Mouse (Mus musculus): ENCODE data around the gene Ccn5. TPM values are rescaled to one million over a fixed set of nuclear protein-coding genes. Genes with fewer than 3 reads are reported as not detected.

Gene Ccn5
- polyA plus RNA-seq, 1 experiment from 2014 or later, result 1.3 TPM

DNA sequence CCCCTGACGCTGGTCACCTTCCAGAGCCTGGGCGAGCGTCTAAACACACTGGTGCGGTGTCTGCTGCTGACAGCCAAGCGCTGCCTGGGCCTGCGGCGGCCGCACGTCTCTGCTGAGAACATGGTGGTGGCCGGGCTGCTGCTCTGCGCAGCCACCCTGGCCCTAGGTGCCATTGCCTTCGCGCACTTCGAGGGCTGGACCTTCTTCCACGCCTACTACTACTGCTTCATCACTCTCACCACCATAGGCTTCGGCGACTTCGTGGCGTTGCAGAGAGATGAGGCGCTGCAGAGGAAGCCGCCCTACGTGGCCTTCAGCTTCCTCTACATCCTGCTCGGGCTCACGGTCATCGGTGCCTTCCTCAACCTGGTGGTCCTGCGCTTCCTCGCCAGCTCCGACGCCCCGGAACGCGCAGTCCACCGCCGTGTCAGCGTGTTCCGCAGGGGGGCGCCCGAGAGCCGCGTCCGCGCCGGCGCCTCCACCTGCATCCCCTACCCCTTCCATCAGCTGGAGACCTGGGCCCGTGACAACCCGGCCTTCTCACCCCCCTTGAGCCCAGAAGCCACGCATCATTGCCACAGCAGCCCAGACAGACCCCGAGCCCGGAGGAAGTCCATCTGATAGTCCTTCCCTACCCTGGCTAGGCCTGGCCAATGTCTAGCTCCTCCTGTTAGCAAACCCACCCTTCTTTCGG is 37.7 kb downstream of the Ccn5 start:
- no peaks in the 10 kb centered on the region for H3K9me3 ChIP-seq (replicated peaks; ENCODE audit: control insufficient read depth, low read length)
- H3K4me3 ChIP-seq (ENCODE audit: low read length), result no peak overlapping the region
- WGBS, result 12% methylated on average over 50 of the region's 50 CpGs
- H3K9ac ChIP-seq (ENCODE audit: low read length), result no peak overlapping the region
- no peak for ATAC-seq (replicated peaks; ENCODE audit: extremely low read depth, insufficient read depth, low FRiP score)
- H3K36me3 ChIP-seq (ENCODE audit: control insufficient read depth, insufficient read depth), result no peaks in the 10 kb centered on the region
- no peak overlapping the region for H3K4me2 ChIP-seq (ENCODE audit: low read depth, low read length)
- H3K4me1 ChIP-seq (ENCODE audit: control insufficient read depth, insufficient read depth, low read length), result no peaks in the 10 kb centered on the region; the same call in 1 of the 2 replicates
- peaks cover 74% of the 10 kb centered on the region for H3K27me3 ChIP-seq (ENCODE audit: control insufficient read depth, insufficient read depth, low read length)
- H3K27ac ChIP-seq (ENCODE audit: low read length), result no peak overlapping the region

DNA sequence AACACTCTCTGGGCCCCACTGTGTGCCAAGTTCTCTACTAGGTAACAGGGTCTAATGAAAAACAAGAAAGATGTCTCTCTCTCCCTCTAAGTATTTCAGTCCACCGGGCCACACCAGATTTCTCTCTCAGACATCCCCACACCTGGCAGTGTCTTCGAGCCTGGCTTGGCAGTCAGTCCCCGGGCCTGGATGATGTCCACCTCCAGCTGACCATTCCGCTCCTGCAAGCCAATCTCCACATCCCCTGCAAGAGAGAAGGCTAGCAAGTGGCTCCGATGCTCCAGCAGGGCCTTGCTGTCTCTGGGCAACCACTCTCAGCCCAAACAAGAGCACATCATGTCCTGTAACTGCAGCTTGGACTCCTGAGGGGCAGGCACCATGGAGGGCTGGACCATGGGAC is 44.6 kb downstream of the Ccn5 start:
- ATAC-seq (replicated peaks; ENCODE audit: extremely low read depth, insufficient read depth, low FRiP score), result no peak
- Histone ChIP-seq H3K4me3 (ENCODE audit: low read length) (no peak overlapping the region), H3K9ac (ENCODE audit: low read length) (no peak overlapping the region), H3K4me1 (ENCODE audit: control insufficient read depth, insufficient read depth, low read length) (no peaks in the 10 kb centered on the region), H3K27me3 (ENCODE audit: control insufficient read depth, insufficient read depth, low read length) (peaks cover 20% of the 10 kb centered on the region), H3K4me2 (ENCODE audit: low read depth, low read length) (no peak overlapping the region), H3K9me3 (replicated peaks; ENCODE audit: control insufficient read depth, low read length) (no peaks in the 10 kb centered on the region), H3K27ac (ENCODE audit: low read length) (no peak overlapping the region), H3K36me3 (ENCODE audit: control insufficient read depth, insufficient read depth) (no peaks in the 10 kb centered on the region)
- WGBS, result 83% methylated on average over 5 of the region's 5 CpGs

DNA sequence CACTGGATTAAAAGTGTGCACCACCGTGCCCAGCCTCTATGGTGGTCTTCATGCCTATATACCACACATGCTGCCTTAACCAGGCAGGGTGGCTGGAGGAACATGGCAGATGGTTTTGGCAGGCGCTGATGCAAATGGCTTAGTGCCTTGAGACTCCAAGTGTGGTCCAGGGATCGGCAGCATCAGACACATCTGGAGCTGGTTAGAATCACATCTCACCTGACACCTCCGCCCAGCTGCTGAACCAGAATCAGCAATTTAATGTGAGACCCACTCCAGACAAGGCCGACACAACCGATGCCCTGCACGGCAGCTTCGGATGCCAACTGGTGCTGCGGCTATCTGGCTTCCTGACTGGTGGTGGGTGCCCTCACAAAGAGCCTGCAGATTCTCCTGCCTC is 45.4 kb downstream of the Ccn5 start:
- Histone ChIP-seq H3K36me3 (ENCODE audit: control insufficient read depth, insufficient read depth) (no peaks in the 10 kb centered on the region), H3K9me3 (replicated peaks; ENCODE audit: control insufficient read depth, low read length) (no peaks in the 10 kb centered on the region), H3K9ac (ENCODE audit: low read length) (no peak overlapping the region), H3K4me2 (ENCODE audit: low read depth, low read length) (no peak overlapping the region), H3K27me3 (ENCODE audit: control insufficient read depth, insufficient read depth, low read length) (peaks cover 16% of the 10 kb centered on the region), H3K4me3 (ENCODE audit: low read length) (no peak overlapping the region), H3K4me1 (ENCODE audit: control insufficient read depth, insufficient read depth, low read length) (no peaks in the 10 kb centered on the region), H3K27ac (ENCODE audit: low read length) (no peak overlapping the region)
- no peak for ATAC-seq (replicated peaks; ENCODE audit: extremely low read depth, insufficient read depth, low FRiP score)
- WGBS, result 80% methylated on average over 9 of the region's 9 CpGs

DNA sequence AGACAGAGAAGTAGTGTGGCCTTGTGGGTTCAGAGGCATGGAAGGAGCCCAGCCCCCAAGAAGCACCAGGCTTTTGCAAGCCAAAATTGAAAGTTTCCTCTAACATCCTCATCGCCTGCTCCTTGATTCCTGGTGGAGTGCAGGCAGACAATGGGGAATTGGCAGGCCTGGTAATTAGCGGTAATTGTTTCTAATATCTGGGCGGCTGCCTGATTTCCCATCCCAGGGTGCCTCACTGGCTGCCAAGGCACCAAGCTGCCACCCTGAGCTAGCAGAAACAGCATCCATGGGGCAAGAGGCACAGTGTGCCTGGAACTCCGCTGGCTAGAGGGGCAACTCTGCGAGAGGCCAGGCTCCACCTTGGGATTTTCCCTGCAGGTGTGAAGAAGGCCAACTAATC is 49.1 kb downstream of the Ccn5 start:
- no peak for ATAC-seq (replicated peaks; ENCODE audit: extremely low read depth, insufficient read depth, low FRiP score)
- no peaks in the 10 kb centered on the region for H3K4me1 ChIP-seq (ENCODE audit: control insufficient read depth, insufficient read depth, low read length)
- no peaks in the 10 kb centered on the region for H3K9me3 ChIP-seq (replicated peaks; ENCODE audit: control insufficient read depth, low read length)
- WGBS, result 64% methylated on average over 5 of the region's 5 CpGs
- no peaks in the 10 kb centered on the region for H3K36me3 ChIP-seq (ENCODE audit: control insufficient read depth, insufficient read depth)
- no peak overlapping the region for H3K4me2 ChIP-seq (ENCODE audit: low read depth, low read length)
- H3K9ac ChIP-seq (ENCODE audit: low read length), result no peak overlapping the region
- peaks cover 11% of the 10 kb centered on the region for H3K27me3 ChIP-seq (ENCODE audit: control insufficient read depth, insufficient read depth, low read length)
- H3K4me3 ChIP-seq (ENCODE audit: low read length), result no peak overlapping the region
- H3K27ac ChIP-seq (ENCODE audit: low read length), result no peak overlapping the region

DNA sequence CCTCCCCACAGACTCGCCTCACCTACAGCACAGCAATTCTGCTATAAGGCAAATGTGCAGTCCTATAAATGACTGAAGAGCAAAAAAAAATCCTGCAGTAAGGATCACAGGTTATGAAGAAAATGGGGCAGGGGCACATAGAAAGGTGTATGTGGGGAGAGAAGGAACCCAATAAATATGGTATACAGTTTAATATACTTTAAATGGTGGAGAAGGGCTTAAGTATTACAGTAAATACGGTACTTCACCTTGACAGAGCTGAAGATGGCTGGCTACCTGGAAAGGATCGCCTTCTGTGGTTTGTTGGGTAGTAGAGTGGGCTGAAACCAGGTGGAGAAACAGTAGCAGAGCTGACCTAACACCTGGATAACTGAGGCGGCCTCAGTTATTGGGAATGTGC is 50.6 kb downstream of the Ccn5 start:
- Histone ChIP-seq H3K4me1 (ENCODE audit: control insufficient read depth, insufficient read depth, low read length) (no peaks in the 10 kb centered on the region), H3K27ac (ENCODE audit: low read length) (no peak overlapping the region), H3K36me3 (ENCODE audit: control insufficient read depth, insufficient read depth) (no peaks in the 10 kb centered on the region), H3K4me2 (ENCODE audit: low read depth, low read length) (no peak overlapping the region), H3K9ac (ENCODE audit: low read length) (no peak overlapping the region), H3K4me3 (ENCODE audit: low read length) (no peak overlapping the region), H3K27me3 (ENCODE audit: control insufficient read depth, insufficient read depth, low read length) (peaks cover 14% of the 10 kb centered on the region), H3K9me3 (replicated peaks; ENCODE audit: control insufficient read depth, low read length) (no peaks in the 10 kb centered on the region)
- ATAC-seq (replicated peaks; ENCODE audit: extremely low read depth, insufficient read depth, low FRiP score), result no peak
- 73% methylated on average over 4 of the region's 4 CpGs for WGBS

DNA sequence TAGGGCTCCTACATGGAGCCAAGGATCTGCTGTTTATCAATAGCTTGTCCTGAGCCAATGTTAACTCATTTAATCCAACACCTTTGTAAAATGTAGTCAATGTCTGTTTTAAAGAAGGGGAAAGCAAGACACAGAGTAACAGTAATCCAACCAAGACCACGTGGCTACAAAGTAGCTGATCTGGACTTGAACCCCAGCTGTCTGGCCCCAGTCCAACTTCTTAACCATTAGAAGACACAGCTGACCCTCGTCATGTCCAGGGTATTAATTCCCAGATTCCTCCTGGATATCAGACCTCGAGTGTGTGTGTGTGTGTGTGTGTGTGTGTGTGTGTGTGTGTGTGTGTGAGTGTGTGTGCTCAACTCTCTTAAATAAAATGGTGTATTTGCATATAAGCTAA is 51.2 kb downstream of the Ccn5 start:
- Histone ChIP-seq H3K4me3 (ENCODE audit: low read length) (no peak overlapping the region), H3K4me2 (ENCODE audit: low read depth, low read length) (no peak overlapping the region), H3K9ac (ENCODE audit: low read length) (no peak overlapping the region), H3K4me1 (ENCODE audit: control insufficient read depth, insufficient read depth, low read length) (no peaks in the 10 kb centered on the region), H3K9me3 (replicated peaks; ENCODE audit: control insufficient read depth, low read length) (no peaks in the 10 kb centered on the region), H3K27me3 (ENCODE audit: control insufficient read depth, insufficient read depth, low read length) (peaks cover 14% of the 10 kb centered on the region), H3K36me3 (ENCODE audit: control insufficient read depth, insufficient read depth) (no peaks in the 10 kb centered on the region), H3K27ac (ENCODE audit: low read length) (no peak overlapping the region)
- 59% methylated on average over 3 of the region's 3 CpGs for WGBS
- no peak for ATAC-seq (replicated peaks; ENCODE audit: extremely low read depth, insufficient read depth, low FRiP score)

DNA sequence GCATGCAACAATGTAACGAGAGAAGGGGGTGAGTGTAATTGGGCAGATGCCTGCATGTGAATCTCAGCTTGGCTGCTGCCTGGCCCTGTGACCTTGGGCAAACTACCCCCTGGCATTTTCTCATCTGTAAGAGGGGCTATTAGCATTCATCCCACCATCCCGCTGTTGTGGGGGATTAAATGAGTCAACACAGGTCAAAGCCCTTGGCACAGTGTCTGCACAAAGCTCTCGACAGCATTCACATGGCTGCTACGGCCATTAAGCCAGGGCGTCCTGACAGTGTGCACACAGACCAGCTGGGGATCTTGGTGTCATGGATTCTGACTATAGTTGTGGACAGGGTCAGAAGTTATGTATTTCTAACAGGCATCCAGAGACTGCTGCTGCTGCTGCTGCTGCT is 54.2 kb downstream of the Ccn5 start:
- H3K9ac ChIP-seq (ENCODE audit: low read length), result no peak overlapping the region
- no peaks in the 10 kb centered on the region for H3K36me3 ChIP-seq (ENCODE audit: control insufficient read depth, insufficient read depth)
- H3K4me1 ChIP-seq (ENCODE audit: control insufficient read depth, insufficient read depth, low read length), result no peaks in the 10 kb centered on the region
- ATAC-seq (replicated peaks; ENCODE audit: extremely low read depth, insufficient read depth, low FRiP score), result no peak
- no peak overlapping the region for H3K27ac ChIP-seq (ENCODE audit: low read length)
- H3K9me3 ChIP-seq (replicated peaks; ENCODE audit: control insufficient read depth, low read length), result no peaks in the 10 kb centered on the region
- H3K4me3 ChIP-seq (ENCODE audit: low read length), result no peak overlapping the region
- H3K27me3 ChIP-seq (ENCODE audit: control insufficient read depth, insufficient read depth, low read length), result peaks cover 7% of the 10 kb centered on the region
- no peak overlapping the region for H3K4me2 ChIP-seq (ENCODE audit: low read depth, low read length)
- 59% methylated on average over 5 of the region's 5 CpGs for WGBS

DNA sequence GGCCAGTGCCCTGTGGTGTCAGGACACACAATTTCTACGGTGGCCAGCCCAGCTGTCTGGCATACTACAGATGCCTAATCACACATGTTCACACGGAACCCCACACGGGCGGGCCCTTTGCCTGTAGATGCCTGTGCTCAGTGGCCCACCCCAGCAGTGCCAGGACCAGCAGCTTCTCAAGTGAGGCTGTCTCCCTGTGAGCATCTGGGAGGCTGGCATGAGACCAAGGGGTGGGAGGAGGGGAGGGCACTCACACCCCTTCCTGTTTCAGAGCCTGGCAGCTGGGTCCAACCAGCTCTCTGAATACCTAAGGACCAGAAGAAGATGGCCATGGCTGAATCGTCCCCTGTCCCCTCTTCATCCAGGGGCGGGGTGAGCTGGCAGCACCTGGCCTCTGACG is 54.8 kb downstream of the Ccn5 start:
- H3K27ac ChIP-seq (ENCODE audit: low read length), result no peak overlapping the region
- 50% methylated on average over 7 of the region's 7 CpGs for WGBS
- H3K4me2 ChIP-seq (ENCODE audit: low read depth, low read length), result no peak overlapping the region
- no peak overlapping the region for H3K9ac ChIP-seq (ENCODE audit: low read length)
- H3K4me1 ChIP-seq (ENCODE audit: control insufficient read depth, insufficient read depth, low read length), result no peaks in the 10 kb centered on the region
- H3K9me3 ChIP-seq (replicated peaks; ENCODE audit: control insufficient read depth, low read length), result no peaks in the 10 kb centered on the region
- H3K27me3 ChIP-seq (ENCODE audit: control insufficient read depth, insufficient read depth, low read length), result 0 out of 2 replicates have a peak, but pooled peaks cover 3% of the 10 kb centered on the region
- peak; percentile 30; the same call in 1 of the 2 replicates for ATAC-seq (replicated peaks; ENCODE audit: extremely low read depth, insufficient read depth, low FRiP score)
- H3K4me3 ChIP-seq (ENCODE audit: low read length), result no peak overlapping the region
- no peaks in the 10 kb centered on the region for H3K36me3 ChIP-seq (ENCODE audit: control insufficient read depth, insufficient read depth)

DNA sequence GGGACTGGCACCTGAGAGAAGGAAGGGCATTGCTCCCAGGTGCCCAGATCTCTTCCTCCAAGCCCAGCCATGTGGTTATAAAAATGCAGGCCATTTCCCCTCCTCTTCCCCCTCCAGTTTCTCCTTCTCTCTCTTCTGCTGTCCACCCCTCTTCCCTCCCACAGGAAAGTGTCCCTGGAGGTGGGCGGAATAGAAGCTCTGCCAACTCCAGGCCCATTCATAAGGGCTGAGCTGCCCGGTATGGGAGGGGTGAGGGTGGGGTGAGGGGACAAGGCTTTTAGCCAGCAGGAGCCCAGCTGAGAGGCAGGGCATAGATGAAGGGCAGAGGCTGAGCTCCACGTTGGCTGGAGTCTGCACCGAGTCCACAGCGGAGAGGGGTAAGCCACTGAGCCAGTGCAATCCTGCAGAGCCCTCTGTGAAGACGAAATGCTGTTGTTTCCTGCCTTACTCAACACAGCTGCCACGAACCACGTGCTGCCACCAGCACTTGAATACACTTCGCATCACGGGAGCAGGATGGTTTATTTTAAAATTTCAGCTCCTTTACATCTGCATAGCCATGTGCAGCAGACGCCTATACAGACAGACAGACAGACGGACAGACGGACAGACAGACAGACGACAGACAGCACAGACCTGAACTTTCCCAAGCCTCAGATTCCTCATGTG is 56.3 kb downstream of the Ccn5 start:
- no peak for ATAC-seq (replicated peaks; ENCODE audit: extremely low read depth, insufficient read depth, low FRiP score)
- no peaks in the 10 kb centered on the region for H3K4me1 ChIP-seq (ENCODE audit: control insufficient read depth, insufficient read depth, low read length)
- WGBS, result 61% methylated on average over 14 of the region's 14 CpGs
- no peak overlapping the region for H3K4me2 ChIP-seq (ENCODE audit: low read depth, low read length)
- H3K9ac ChIP-seq (ENCODE audit: low read length), result no peak overlapping the region
- H3K27me3 ChIP-seq (ENCODE audit: control insufficient read depth, insufficient read depth, low read length), result 0 out of 2 replicates have a peak, but pooled peaks cover 5% of the 10 kb centered on the region
- no peaks in the 10 kb centered on the region for H3K36me3 ChIP-seq (ENCODE audit: control insufficient read depth, insufficient read depth)
- no peak overlapping the region for H3K27ac ChIP-seq (ENCODE audit: low read length)
- no peak overlapping the region for H3K4me3 ChIP-seq (ENCODE audit: low read length)
- H3K9me3 ChIP-seq (replicated peaks; ENCODE audit: control insufficient read depth, low read length), result no peaks in the 10 kb centered on the region
